Mouse (Mus musculus): ENCODE measurements at regions not wholly inside any gene's neighbourhood (a gene's known extent, or its start where the extent isn't known, plus 50 kb on each side); places are given as distances from the start of the nearest gene placed in this dataset.

DNA sequence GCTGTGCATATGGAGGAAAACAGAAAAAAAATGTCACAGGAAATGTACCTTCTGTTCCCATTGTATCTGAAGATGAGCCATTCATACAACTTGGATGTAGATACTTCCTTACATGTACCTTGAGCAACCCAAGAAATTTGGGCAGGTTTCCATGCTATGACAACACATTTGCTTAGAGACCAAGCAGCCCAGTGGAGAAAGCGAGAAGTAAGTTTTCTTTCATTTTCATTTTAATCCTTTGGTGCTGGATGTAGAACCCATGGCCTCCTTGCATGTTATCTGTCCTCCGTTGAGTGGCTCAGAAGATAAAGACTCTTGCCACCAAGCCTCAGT lies 174.3 kb downstream of the Plk2 start:
- no peak for TF ChIP-seq CTCF (IDR thresholded peaks at IDR 0.05; ENCODE audit: low read depth)
- no peak for TF ChIP-seq EP300 (IDR thresholded peaks at IDR 0.05; ENCODE audit: low read depth)
